12 mouse cellular contexts compared by ENCODE assay signal in genomic region chr15:29026219-29026618, GRCm38 (mm10).
"Had no signal": no experiment of that assay in that cellular context is flagged by ENCODE, and none has a peak within 500 bp of the region (broad histone marks: within the 10 kb centered on the region; RNA-seq: fewer than 3 reads in every experiment).

No protein-coding gene starts in this region.

- H3K9ac ChIP-seq: limb, embryonic 15.5 days; liver, embryonic 14.5 days; neural tube, embryonic 13.5 days had no signal

- H3K4me1 ChIP-seq: limb, embryonic 15.5 days; midbrain, embryonic 10.5 days; neural tube, embryonic 13.5 days had no signal

- H3K36me3 ChIP-seq: limb, embryonic 15.5 days; midbrain, embryonic 10.5 days; neural tube, embryonic 13.5 days had no signal

- H3K27ac ChIP-seq: limb, embryonic 15.5 days; liver, embryonic 14.5 days; midbrain, embryonic 10.5 days; neural tube, embryonic 13.5 days had no signal

- DNase-seq: kidney, adult 11 months; kidney, adult 9 months; kidney, postnatal 10 days; lung, adult 18-20 months; midbrain, embryonic 14.5 days; right cerebral cortex, postnatal 14 days; thymus, adult 18-20 months; thymus, postnatal 14 days had no signal

- H3K9me3 ChIP-seq: limb, embryonic 15.5 days; midbrain, embryonic 10.5 days; neural tube, embryonic 13.5 days had no signal

- H3K27me3 ChIP-seq: limb, embryonic 15.5 days; neural tube, embryonic 13.5 days had no signal

- H3K4me2 ChIP-seq: limb, embryonic 15.5 days; neural tube, embryonic 13.5 days had no signal

- H3K4me3 ChIP-seq: limb, embryonic 15.5 days; midbrain, embryonic 10.5 days; neural tube, embryonic 13.5 days had no signal
